Mouse (Mus musculus) kidney, adult 2 months (tissue): Measurements from ENCODE around the gene Tmbim6. TPM values are rescaled to one million over a fixed set of nuclear protein-coding genes. Genes with fewer than 3 reads are reported as not detected.

ENCODE experiments used
- DNase-seq: peaks from one replicate; pipeline ENCODE4 v3.0.0; 2021
- H3K27ac ChIP-seq: fragments of 200-500 bp; 2 replicates; pipeline ENCODE4 v1.5.1; 2012; ENCODE audit warnings: low read depth, low read length, control low read depth, inconsistent platforms; ENCODE audit not compliant: insufficient read depth
- H3K27me3 ChIP-seq: fragments of 200-500 bp; replicated peaks from 2 replicates; pipeline ENCODE4 v1.6.1; 2012; ENCODE audit warnings: mild to moderate bottlenecking, moderate library complexity, low read length, inconsistent platforms; ENCODE audit not compliant: control insufficient read depth, insufficient read depth
- H3K36me3 ChIP-seq: fragments of 200-500 bp; 2 replicates; pipeline ENCODE4 v1.6.1; 2012; ENCODE audit warnings: mild to moderate bottlenecking, moderate library complexity, low read length, inconsistent platforms; ENCODE audit not compliant: control insufficient read depth, insufficient read depth
- H3K4me1 ChIP-seq: fragments of 200-500 bp; 2 replicates; pipeline ENCODE4 v1.6.1; 2011; ENCODE audit warnings: low read length; ENCODE audit not compliant: control insufficient read depth, insufficient read depth
- H3K4me3 ChIP-seq: fragments of 200-500 bp; 2 replicates; pipeline ENCODE4 v1.5.1; 2011; ENCODE audit warnings: mild to moderate bottlenecking, low read depth, low read length, control low read depth; ENCODE audit not compliant: insufficient read depth
- CTCF ChIP-seq: fragments of 200-500 bp; conservative IDR thresholded peaks from 2 replicates; pipeline ENCODE4 v1.5.1; 2011; ENCODE audit warnings: low read depth, mild to moderate bottlenecking, control low read depth, low read length, moderate library complexity, mixed read lengths; ENCODE audit not compliant: insufficient read depth, insufficient read length
- POLR2A ChIP-seq: fragments of 200-500 bp; IDR thresholded peaks from one replicate; pipeline ENCODE4 v1.6.1; 2011; ENCODE audit warnings: low read depth, low read length, control low read depth
- WGBS: fragments of 180-500 bp; shearing (Covaris S2); methylation state at CpG from one replicate; pipeline ENCODE4 v1.1.7; 2018; 5-methylcytosine and 5-hydroxymethylcytosine counted together
- polyA plus RNA-seq: library from polyadenylated mRNA; depleted of rRNA; stranded (reverse); fragments of >200 nt; gene quantifications from 2 replicates; pipeline ENCODE4 v1.2.3, GENCODE M21; 2012

Gene Tmbim6
- polyA plus RNA-seq, 1 experiment: 2,322 TPM

DNA sequence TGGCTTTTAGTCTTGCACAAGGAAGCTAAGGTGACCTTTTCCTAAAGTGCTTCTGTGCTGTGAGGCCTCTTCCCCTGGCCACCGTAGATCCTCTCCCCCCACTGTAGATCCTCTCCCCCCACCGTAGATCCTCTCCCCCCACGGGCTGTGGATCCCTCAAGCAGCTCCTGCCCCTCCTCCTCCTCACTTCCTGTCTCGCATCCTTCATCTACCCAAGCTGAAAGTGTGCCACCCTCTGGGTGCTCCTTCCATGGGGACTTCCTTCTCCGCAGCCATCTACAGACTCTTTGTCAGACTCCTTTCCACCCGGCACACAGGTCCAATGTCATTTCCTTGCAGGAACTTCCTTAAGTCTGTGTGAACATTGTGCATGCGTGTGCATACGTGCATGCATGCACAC, 37.7 kb downstream of the Tmbim6 start:
- H3K27me3 ChIP-seq: no peaks in the 10 kb centered on the region
- TF ChIP-seq CTCF (no peak), POLR2A (no peak)
- whole genome bisulfite sequencing: 60% methylated on average over 8 of the region's 8 CpGs
- H3K4me3 ChIP-seq: no peak overlapping the region
- no peak for DNase-seq
- no peak overlapping the region for H3K27ac ChIP-seq
- no peaks in the 10 kb centered on the region for H3K36me3 ChIP-seq
- H3K4me1 ChIP-seq: peaks cover 3% of the 10 kb centered on the region; the same call in 1 of the 2 replicates

- Histone ChIP-seq H3K36me3 (no peaks in the 10 kb centered on the region), H3K4me1 (peaks cover 3% of the 10 kb centered on the region; the same call in 1 of the 2 replicates), H3K4me3 (no peak overlapping the region), H3K27ac (no peak overlapping the region), H3K27me3 (no peaks in the 10 kb centered on the region)
- TF ChIP-seq CTCF (no peak), POLR2A (no peak)
- 86% methylated on average over 10 of the region's 10 CpGs for WGBS
- no peak for DNase-seq
Observed at GRCm38 (mm10) chr15:99431063-99431462, 38.4 kb downstream of the Tmbim6 start.

GRCm38 (mm10) chr15:99431504-99431903, 38.8 kb downstream of the Tmbim6 start:
- 65% methylated on average over 7 of the region's 7 CpGs for WGBS
- no peaks in the 10 kb centered on the region for H3K36me3 ChIP-seq
- peaks cover 3% of the 10 kb centered on the region; the same call in 1 of the 2 replicates for H3K4me1 ChIP-seq
- DNase-seq: no peak
- H3K27ac ChIP-seq: no peak overlapping the region
- no peak overlapping the region for H3K4me3 ChIP-seq
- no peaks in the 10 kb centered on the region for H3K27me3 ChIP-seq
- TF ChIP-seq POLR2A (no peak), CTCF (no peak)

DNA sequence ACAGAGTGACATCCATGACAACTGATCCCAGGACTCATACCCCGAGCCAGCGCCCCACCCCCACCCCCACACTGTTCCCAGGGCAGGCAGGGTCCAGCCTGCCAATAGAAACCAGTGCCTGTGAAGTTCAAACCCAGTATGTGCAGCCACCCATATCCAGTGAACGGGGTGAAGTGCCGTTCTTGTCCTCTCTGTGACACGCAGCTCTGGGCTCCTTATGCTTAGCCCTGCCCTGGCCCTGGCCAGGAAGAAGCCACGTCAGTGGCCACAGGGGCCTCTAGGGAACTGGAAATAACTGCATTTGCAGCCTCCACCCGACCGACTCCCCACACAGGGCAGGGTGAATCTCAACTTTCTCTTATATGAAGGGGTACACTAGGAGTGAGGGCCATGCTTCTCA, 39.3 kb downstream of the Tmbim6 start:
- no peak for TF ChIP-seq POLR2A
- no peak for TF ChIP-seq CTCF
- no peaks in the 10 kb centered on the region for H3K36me3 ChIP-seq
- no peaks in the 10 kb centered on the region for H3K27me3 ChIP-seq
- no peak overlapping the region for H3K27ac ChIP-seq
- DNase-seq: peak; percentile 40
- H3K4me1 ChIP-seq: peaks cover 3% of the 10 kb centered on the region; the same call in 1 of the 2 replicates
- no peak overlapping the region for H3K4me3 ChIP-seq
- 30% methylated on average over 8 of the region's 8 CpGs for WGBS

DNA sequence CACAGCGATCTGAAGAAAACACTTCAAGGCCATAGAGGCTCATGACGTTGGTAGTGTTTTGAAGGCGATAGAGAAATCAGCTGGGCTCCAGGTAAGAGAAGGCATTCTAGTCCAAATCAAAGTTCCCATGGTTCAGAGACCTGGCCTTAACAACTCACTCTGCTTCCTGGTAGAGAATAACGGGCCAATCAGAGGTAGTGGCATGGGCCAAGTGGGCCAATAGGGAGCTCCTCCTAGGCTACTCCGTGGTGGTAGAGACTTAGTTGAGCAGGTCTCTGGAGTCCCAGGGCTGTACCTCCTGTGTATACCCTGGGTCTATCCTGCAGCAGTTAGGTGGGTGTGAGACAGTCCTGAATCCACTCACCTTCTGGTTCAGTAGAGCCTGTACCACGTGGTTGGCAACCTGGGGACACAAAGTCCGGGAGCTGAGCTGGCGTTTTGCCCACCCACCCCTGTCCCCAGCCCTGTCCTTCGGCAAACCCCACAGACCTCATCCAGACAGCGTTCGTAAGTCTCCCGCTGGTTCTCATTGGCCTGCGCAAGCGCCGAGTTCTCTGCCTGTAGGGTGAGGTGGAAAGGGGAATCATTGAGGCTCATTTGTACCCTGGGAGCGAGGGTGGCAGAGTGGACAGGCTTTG, 40.5 kb downstream of the Tmbim6 start:
- WGBS: 82% methylated on average over 16 of the region's 16 CpGs
- no peaks in the 10 kb centered on the region for H3K36me3 ChIP-seq
- H3K27me3 ChIP-seq: no peaks in the 10 kb centered on the region
- DNase-seq: no peak
- H3K4me3 ChIP-seq: no peak overlapping the region
- H3K4me1 ChIP-seq: peaks cover 3% of the 10 kb centered on the region; the same call in 1 of the 2 replicates
- no peak overlapping the region for H3K27ac ChIP-seq
- no peak for TF ChIP-seq POLR2A
- TF ChIP-seq CTCF: no peak

DNA sequence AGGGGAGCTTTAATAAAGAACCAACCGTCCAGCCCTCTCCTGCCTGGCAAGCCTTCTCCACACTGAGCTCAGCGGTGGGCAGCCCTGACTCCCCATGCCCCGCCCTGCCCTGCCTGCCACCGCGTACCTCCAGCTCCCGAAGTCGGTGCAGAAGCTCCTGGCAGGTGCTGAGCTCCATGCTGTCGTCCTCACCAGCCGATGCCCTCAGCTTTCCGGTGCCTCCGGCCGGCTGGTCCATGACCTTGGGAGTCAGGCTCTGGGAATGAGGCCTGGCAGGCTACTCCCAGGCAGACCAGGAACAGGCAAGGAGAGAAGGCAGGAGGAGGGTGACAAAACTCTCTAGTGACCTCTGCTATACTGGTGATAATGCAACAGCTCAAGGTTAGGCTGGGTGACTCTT, 41.2 kb downstream of the Tmbim6 start:
- Histone ChIP-seq H3K36me3 (no peaks in the 10 kb centered on the region), H3K27me3 (no peaks in the 10 kb centered on the region), H3K27ac (no peak overlapping the region), H3K4me1 (peaks cover 3% of the 10 kb centered on the region; the same call in 1 of the 2 replicates), H3K4me3 (no peak overlapping the region)
- no peak for DNase-seq
- 47% methylated on average over 12 of the region's 12 CpGs for WGBS
- TF ChIP-seq CTCF: no peak
- TF ChIP-seq POLR2A: no peak

GRCm38 (mm10) chr15:99438966-99439698, 46.5 kb downstream of the Tmbim6 start:
- WGBS: 86% methylated on average over 8 of the region's 8 CpGs

More at GRCm38 (mm10) chr15:99438966-99439698, 46.5 kb downstream of the Tmbim6 start:
- Histone ChIP-seq H3K27me3 (no peaks in the 10 kb centered on the region), H3K4me1 (no peaks in the 10 kb centered on the region), H3K36me3 (no peaks in the 10 kb centered on the region), H3K27ac (no peak overlapping the region), H3K4me3 (no peak overlapping the region)
- DNase-seq: no peak
- TF ChIP-seq CTCF: no peak
- TF ChIP-seq POLR2A: no peak
